Comparison of ENCODE assay signal across 30 mouse cellular contexts in genomic region chr9:104014526-104014925, GRCm38 (mm10). TPM values are rescaled to one million over a fixed set of nuclear protein-coding genes. Genes with fewer than 3 reads are reported as not detected.
"Had no signal": no experiment of that assay in that cellular context is flagged by ENCODE, and none has a peak within 500 bp of the region (broad histone marks: within the 10 kb centered on the region; RNA-seq: fewer than 3 reads in every experiment).

No protein-coding gene starts in this region.

- H3K27me3 ChIP-seq: limb, embryonic 13.5 days; liver, embryonic 12.5 days; liver, embryonic 15.5 days; lung, embryonic 15.5 days; midbrain, embryonic 13.5 days; neural tube, embryonic 13.5 days; stomach, embryonic 15.5 days had no signal

- H3K27ac ChIP-seq: kidney, postnatal 0 days; limb, embryonic 10.5 days; limb, embryonic 13.5 days; liver, embryonic 12.5 days; liver, embryonic 15.5 days; lung, embryonic 15.5 days; midbrain, embryonic 13.5 days; neural tube, embryonic 13.5 days; stomach, embryonic 15.5 days had no signal

- H3K9me3 ChIP-seq: limb, embryonic 10.5 days; limb, embryonic 13.5 days; liver, embryonic 12.5 days; liver, embryonic 15.5 days; lung, embryonic 15.5 days; midbrain, embryonic 13.5 days; neural tube, embryonic 13.5 days; stomach, embryonic 15.5 days had no signal

- DNase-seq: kidney, adult 2 months; kidney, postnatal 25 days; liver; lung, adult 18-20 months; lung, postnatal 14 days; lung, postnatal 4 days; retina, postnatal 1 day; right cerebral cortex, postnatal 25 days; spleen, adult 18-20 months; thymus, postnatal 36 days had no signal

- H3K36me3 ChIP-seq: liver, embryonic 12.5 days had no signal

- H3K4me1 ChIP-seq: limb, embryonic 10.5 days; limb, embryonic 13.5 days; liver, embryonic 12.5 days; liver, embryonic 15.5 days; lung, embryonic 15.5 days; midbrain, embryonic 13.5 days; neural tube, embryonic 13.5 days; stomach, embryonic 15.5 days had no signal

- H3K4me3 ChIP-seq: limb, embryonic 10.5 days; limb, embryonic 13.5 days; liver, embryonic 12.5 days; liver, embryonic 15.5 days; lung, embryonic 15.5 days; midbrain, embryonic 13.5 days; myocyte; neural tube, embryonic 13.5 days; stomach, embryonic 15.5 days had no signal

RNA-seq across cellular contexts. Expression of gene Gm28305, which starts 25.9 kb away (rescaled TPM):
- total RNA-seq: layer of hippocampus, postnatal 14 days; left cerebral cortex, adult 8-10 months; left cerebral cortex, postnatal 14 days; megakaryocyte progenitor cell, adult 5-6 weeks; monocyte, adult 5-6 weeks; neutrophil, adult 5-6 weeks had no signal
- polyA plus RNA-seq: kidney, adult 2 months; kidney, embryonic 14.5 days; kidney, postnatal 0 days; large intestine, adult 2 months; limb, embryonic 10.5 days; limb, embryonic 13.5 days; liver, embryonic 12.5 days; liver, embryonic 15.5 days; lung, embryonic 15.5 days; midbrain, embryonic 13.5 days; midbrain, embryonic 16.5 days; myocyte; neural tube, embryonic 13.5 days; stomach, embryonic 15.5 days; urinary bladder, adult 2 months had no signal
